Mouse (Mus musculus) ZHBTc4 (cell line): Measurements from ENCODE around the gene Abcb8.

Experiments
- DNase-seq: peaks from one replicate; pipeline ENCODE4 v3.0.0-alpha.2; 2011; ENCODE audit warnings: low read depth, low spot score

Gene Abcb8

DNA sequence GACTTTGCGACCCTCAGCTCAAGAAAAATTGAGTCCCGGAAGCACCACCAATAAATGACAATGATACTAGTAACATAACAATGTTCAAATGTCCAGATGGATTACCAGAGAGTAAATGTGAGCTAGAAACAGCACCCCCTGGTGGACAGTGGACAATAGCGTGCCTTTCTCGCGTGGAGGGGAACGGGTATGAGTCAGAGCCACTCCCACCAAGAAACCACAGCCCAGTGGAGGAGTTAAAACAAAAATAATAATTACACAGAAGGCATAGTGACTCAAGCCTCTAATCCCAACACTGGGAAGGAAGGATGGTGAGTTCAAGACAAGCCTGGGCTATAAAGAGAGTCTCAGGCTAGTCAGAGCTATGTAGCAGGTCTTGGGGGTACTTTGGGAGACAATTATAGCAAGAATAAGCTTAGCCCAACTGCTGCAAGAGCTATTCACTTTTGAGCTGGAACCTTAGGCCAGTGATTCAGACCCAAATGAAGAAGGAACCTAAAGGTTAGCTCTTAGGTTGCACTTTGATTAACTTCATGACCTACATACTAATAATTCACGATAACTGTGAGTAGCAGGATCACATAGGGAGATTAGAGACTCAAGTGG is at the start of gene Abcb8:
Gene Abcb8 (plus strand): TSS at position 272 of the 606 bp plus-strand sequence.
- DNase-seq: peak; percentile 87

DNA sequence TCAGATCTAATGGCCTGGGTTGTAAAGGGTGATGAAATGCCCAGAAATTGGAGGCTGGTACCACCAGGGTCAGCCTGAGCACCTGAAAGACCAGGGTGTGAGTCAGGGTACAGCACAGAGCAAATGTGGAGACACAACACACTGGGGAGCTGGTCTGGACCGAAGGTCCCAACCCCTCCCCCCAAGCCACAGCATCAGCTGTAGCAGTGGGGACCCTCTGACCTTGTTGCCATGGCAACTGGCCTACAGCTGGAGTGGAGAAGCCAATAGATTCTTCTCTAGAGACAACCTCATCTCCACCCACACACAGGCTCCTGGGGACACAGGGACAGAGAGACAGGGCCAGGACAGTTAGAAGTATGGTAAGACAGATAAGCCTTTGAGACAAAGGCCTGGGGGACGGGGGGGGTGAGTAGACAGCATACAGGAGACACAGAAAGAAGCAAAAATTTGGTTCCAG is 49.5 kb upstream of the Abcb8 start:
- DNase-seq: peak; percentile 35

- no peak for DNase-seq
Observed at GRCm38 (mm10) chr5:24344477-24345051, 48.9 kb upstream of the Abcb8 start.

- DNase-seq: no peak
Observed at GRCm38 (mm10) chr5:24346313-24346712, 47.1 kb upstream of the Abcb8 start.

DNA sequence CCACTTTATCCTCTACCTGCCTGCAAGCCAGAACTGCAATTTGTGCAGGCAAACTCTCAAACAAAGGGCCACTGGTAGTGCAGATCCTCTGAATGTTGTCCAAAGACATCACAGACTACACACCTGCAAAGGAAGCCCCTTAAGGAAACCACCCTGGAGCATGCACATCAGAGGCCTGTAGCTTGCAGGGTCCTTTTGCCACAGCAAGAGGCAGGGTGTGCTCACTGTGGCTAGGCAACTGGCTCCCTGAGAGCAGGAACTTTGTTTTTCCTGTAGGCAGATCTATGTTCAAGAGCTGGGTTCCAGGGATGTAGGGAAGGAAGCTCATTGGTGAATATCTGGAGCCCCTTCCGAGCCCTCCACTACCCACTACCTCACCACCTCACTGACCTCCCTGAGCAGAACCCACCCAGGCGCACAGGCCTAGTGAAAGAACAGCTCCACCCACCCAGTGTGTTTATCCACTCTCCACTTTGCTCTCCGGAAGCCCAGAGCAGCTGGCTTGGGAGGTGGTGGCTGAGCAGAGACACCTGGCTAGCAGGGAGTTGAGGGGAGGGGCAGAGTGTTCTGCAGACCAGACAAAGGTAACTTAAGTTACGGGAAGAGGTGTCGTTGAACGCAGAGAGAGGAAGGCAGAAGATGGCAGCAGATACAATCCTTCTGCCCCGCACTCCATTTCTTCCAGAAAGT is 46.1 kb upstream of the Abcb8 start:
- DNase-seq: peak; percentile 38

GRCm38 (mm10) chr5:24348128-24348527 is 45.3 kb upstream of the Abcb8 start:
- peak; percentile 95 for DNase-seq

- DNase-seq: peak; percentile 66
Observed at GRCm38 (mm10) chr5:24348546-24348945, 44.9 kb upstream of the Abcb8 start.

DNA sequence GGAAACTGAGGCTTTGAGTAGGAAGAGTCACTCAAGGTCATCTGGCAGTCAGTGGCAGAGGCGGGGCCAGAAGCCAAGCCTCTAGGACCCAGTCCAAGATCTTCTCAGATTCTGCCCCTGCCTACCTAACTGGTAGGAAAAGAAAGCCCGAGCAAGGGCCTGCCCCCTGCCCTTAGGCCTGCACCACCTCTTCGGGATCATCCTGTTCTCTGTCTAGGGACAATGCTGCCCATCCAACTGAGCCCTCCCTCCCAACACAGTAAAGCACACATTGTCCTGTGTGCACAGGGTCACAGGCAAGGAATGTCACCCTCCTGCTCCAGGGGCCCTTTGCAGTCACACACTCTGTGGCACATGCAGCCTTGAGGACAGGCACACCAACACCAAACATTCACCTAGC is 43.4 kb upstream of the Abcb8 start:
- no peak for DNase-seq

GRCm38 (mm10) chr5:24350531-24351250 is 42.8 kb upstream of the Abcb8 start:
- peak; percentile 16 for DNase-seq

DNA sequence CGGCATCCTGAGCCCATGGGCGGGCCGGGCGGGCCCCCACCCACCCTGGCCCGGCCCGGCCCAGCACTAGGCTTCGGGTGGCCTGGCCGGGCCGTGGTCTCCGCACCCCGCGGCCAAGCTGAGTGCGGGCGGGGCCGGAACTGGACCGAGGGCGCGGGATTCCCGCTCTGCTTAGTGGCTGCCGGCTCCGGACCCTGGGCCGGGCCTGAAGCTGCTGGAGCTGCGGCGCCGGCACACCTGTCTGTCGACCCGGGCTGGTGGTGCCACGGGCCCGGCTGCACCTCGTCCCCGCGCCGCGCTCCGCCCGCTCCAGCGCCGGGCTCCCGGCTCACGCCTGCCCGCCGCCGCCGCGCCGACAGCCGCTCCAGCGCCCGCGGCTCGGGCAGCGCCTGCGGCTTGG is 42.2 kb upstream of the Abcb8 start, which contains the start of gene Kcnh2:
Gene Kcnh2 (minus strand): TSS at position 327 of the 400 bp plus-strand sequence.
- no peak for DNase-seq

DNA sequence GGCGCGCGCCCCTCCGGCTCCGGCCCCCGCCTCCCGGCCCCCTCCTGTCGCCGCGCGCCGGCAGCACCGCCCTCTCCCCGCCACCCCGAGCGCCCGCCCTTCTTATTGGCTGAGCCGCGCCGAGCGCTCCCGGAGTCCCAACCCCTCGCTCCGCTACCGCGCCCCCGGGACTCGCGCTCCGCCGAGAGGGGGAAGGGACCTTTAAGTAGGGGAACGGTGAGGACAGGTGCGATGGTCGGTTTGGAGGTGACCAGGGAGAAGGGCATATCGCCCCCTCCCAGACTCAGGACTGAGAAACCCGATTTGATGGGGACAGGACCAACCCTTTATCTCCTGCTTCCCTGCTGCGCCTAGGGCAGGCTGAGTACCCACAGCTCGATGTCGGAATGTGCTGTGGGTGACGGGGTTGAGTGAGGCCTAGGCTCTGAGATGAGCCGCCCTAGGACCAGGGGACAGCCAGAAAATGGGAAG is 41.7 kb upstream of the Abcb8 start:
- peak; percentile 89 for DNase-seq

GRCm38 (mm10) chr5:24352251-24352859 is 41.1 kb upstream of the Abcb8 start:
- peak; percentile 52 for DNase-seq

GRCm38 (mm10) chr5:24353327-24353726 is 40.1 kb upstream of the Abcb8 start:
- no peak for DNase-seq

DNA sequence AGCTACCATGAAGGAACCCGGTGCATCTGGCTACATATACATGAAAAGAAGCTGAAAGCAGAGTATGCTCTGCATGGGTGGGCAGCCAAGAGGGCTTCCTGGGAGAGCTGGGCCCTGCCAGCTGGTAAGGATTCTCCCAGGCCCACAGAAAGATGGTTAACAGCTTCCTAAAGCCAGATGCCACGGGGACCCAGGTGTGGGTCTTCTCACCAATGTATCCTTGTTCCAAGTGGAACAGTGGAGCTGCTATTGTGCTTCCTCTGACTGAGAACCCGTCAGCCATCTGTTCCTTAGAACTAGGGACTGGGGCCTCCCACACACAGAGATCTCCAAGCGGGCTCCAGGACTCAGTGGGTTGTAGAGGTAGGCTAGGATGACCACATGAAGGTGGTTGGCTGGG is 36.7 kb upstream of the Abcb8 start:
- DNase-seq: no peak

- DNase-seq: peak; percentile 91
Observed at GRCm38 (mm10) chr5:24357461-24357860, 36.0 kb upstream of the Abcb8 start.

GRCm38 (mm10) chr5:24360792-24361454 is 32.5 kb upstream of the Abcb8 start:
- peak; percentile 92 for DNase-seq

GRCm38 (mm10) chr5:24363467-24363866 is 30.0 kb upstream of the Abcb8 start:
- DNase-seq: no peak

- no peak for DNase-seq
Observed at GRCm38 (mm10) chr5:24364061-24364460, 29.4 kb upstream of the Abcb8 start.

- DNase-seq: peak; percentile 32
Observed at GRCm38 (mm10) chr5:24364508-24364907, 29.0 kb upstream of the Abcb8 start, which contains the start of gene Nos3. Nos3 (plus strand) TSS chr5:24364810.

- no peak for DNase-seq
Observed at GRCm38 (mm10) chr5:24364963-24365362, 28.5 kb upstream of the Abcb8 start.

GRCm38 (mm10) chr5:24365528-24365927 is 27.9 kb upstream of the Abcb8 start:
- DNase-seq: no peak
